Mouse (Mus musculus) regulatory T cell (primary cell): ENCODE data around the gene Parn.
"Not testable (repeated sequence)": the region's sequence is repeated elsewhere in the genome, so short reads cannot be mapped to it uniquely, and the experiment has no call there.

ENCODE experiments used
- in situ Hi-C: fragments of 300-600 bp; cut with MboI, MseI; formaldehyde crosslinking; loops from one replicate; pipeline ENCODE4 v1.15.1; 2025; ENCODE audit warnings: high pct_unique_total_duplicates

Parn gene

DNA sequence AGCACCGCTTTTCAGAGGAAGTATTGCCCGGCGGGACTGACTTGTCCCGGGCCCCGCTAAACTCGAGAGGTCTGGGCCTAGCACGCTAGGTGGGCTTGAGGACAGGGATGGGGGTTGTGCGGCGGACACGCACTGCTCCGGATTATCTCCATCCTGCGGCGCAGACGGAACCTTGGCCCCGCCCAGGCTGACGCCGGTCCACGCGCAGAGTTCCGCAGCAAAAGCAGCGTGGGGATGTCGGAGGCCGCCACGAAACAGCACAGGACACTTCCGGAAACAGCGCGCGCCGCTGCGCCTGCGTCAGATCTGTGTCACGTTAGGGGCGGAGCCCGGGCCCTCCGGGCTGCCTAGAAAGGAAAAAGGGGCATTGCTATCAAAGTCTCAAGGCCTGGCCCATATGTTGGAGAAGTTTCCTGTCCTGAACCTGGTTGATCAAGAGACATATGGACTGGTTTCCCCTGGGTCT, at the start of gene Parn:
Gene Parn, minus strand, starts transcription at position 293 of the 466 bp plus-strand sequence.
- in situ Hi-C loops: loop anchor here (10.0 kb wide), 1 partner anchor 233 kb away; no protein-coding TSS in a partner anchor

DNA sequence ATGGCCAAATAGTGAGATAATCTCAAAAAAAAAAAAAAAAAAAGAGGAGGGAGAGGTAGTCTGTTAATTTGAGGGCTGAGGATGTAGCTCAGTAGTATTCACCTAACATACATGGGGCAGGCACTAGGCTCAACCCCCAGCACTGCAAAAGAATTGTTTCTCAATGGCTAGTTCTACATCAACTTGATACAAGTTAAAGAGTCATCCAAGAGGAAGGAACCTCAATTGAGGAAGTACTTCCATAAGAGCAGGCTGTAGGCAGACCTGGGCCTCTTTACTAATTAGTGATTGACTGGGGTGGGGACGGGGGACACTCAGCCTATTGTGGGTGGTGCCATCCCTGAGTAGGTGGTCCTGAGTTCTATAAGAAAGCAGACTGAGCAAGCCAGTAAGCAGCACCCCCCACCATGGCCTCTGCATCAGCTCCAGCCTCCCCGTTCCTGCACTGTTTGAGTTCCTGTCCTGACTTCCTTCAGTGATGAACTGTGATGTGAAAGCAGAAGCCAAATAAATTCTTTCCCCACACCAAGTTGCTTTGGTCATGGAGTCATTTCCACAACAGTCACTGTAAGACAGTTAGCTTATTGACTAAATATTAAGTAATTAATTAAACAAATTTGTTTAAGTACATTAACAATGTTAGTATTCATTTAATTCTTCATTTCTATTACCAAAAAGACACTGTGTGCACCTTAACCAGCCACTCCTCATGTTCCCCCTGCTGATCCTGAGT, 49.0 kb upstream of the Parn start:
- in situ Hi-C loops: no loop called here

DNA sequence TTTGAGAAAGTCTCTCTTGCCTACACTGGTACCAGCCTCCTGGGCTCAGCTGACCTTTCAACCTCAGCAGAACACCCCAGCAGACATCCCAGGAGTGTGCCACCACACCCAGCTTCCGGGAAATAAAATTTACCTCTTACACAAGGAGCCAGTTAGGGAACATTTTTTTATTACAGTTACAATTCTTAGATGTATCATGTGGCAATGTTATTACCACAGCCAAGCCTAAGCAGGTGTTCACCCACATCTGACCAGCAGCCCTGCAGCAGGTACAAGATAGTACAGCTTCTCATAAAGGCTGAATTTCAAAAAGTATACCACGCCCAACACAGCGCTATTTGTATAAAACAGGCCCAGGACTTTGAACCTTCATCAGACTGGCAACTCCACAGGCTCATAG, 46.9 kb upstream of the Parn start:
- in situ Hi-C loops: no loop called here

DNA sequence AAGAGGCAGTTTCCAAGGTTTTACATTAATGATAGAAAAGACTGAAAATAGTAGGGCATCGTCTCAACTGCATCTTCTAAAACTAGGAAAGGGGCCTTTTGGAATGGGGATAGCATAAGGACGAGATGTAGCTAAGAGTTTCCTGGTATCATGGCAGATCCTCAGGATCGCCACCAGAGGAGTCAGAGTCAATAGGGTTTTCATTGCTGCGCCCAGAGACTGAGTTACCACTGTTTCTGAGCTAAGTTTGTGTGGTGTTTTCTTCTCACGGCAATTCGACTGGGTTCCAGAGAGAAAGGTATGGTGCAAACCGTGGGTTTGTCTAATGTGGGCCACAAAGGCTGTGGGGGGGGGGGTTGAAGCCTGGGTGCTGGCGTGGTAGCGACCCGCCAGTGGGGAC, 36.7 kb upstream of the Parn start:
- in situ Hi-C loops: no loop called here

DNA sequence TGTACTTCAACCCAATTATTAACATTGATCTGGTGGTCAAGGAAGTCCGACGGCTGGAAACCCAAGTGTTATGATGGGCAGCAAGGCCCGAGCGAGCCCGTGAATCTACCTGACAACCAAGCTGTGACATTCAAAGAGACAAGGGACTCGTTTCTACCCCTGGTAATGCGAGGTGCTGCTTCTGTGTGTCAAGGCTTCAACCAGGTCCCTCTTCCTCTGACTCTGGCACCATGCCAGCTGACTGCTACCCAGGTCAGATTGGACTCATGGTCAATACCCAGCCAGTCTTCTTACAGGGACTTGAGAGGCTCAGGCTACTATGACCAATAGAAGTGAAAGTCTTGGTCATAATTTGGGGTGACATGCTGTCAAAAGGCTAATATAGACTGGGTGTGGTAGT, 34.2 kb upstream of the Parn start:
- in situ Hi-C loops: no loop called here

DNA sequence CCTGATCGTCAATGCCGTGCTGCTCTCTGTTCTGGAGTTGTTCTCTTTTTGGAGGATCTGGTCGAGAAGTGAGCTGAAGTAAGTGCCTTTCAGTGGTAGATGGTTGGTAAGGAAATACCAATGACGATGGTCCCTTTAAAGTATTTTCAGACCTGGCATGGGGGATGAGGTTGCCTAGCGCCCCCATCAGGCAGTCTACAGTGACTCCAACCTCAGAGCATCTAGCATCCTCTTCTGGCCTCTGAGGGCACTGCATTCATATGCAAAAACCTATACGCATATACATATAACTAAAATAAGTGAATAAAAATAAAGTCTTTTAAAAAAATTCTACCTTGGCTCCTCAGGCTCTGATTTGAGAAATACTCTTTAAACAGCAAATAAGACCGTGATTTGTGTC, 31.0 kb upstream of the Parn start:
- in situ Hi-C loops: no loop called here

DNA sequence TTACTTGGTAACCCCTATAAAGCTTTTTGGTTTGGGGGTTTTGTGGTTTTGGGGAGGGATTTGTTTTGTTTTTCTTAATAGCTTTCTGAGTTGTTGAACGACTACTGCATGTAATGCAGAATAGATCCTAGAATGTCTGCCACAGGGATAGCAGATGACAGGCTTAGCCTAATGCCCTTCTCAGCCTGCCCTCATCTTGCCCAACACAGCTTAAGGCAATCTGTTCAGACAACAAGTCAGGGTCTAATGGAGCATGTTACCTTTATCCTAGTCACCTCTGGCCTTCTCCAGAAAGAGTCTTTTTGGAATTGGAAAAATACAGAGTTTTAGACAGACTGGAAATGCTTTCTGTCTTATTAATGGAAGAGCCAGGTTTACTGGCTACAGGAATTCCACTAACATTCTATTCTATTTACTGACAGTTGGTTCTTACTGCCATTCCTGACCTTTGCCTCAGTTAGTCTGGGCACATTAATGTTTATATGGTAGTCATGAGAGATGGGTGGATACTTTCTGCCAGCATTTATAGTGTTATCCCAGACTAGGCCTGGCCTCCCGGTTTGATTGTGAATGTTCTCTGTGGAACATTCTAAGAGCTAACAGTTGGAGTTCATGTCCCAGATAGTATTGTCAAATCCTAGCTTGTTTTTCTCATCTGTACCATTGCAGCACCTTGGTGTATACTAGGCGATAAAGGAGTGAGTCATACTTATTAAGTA, 10.8 kb upstream of the Parn start:
- in situ Hi-C loops: no loop called here

DNA sequence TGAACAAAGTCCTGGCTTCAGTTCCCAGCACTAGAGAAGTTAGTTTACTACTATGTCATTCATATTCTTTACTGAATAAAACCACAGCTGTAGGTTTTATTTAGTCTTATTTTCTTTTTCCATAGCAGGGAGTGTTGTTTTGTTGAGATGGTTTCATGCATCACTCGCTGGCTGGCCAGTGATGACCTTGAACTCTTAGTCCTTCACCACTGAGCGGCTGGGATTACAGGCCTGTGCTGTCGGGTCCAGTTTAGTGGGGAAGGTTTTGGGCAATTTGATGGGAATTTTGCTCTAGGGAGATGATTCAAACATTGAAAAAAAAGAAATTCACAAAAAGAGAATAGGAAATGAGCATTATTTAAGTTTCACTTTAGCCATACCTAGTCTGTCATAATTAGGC, 6.5 kb upstream of the Parn start:
- in situ Hi-C loops: no loop called here

DNA sequence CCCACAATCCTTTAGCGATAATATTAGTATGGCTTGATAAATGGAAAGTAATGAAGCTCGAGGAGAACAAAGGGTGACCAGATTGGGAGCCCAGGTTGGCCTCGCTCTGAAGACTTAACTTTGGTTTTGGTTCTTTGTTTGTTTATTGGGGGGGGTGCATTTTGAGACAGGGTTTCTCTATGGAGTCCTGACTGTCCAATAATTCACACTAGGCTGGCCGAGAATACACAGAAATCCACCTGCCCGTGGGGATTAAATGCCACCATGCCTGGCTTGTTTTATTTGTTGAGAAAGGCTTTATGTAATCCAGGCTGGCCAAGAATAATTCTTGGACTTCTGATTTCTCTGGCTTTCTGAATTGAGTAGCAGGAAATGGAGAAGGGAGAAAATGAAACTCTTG, 5.1 kb upstream of the Parn start:
- in situ Hi-C loops: no loop called here

DNA sequence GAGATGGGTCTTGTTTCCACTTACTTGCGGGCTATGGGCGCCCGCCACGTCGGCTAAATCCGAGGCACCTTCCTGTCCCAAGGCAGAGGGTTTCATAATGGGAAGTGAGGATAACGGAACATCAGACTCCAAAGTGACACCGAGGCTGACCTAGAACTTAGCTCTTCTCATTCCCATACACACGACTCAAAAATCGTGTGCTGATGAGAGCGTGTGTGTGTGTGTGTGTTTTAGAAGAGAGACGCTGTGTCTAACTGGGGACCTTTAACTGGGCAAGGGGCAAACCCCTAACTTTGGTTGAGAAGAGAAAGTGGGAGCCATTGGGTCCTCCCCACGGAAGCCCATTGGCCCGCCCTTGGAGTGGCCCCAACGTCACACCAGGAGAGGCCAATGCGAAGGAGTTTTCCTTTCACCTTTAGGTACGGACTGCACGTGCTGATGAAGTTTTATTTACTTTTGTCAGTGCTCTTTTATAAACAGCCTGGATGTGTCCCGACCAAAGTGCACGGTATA, 4.5 kb upstream of the Parn start:
- in situ Hi-C loops: no loop called here

DNA sequence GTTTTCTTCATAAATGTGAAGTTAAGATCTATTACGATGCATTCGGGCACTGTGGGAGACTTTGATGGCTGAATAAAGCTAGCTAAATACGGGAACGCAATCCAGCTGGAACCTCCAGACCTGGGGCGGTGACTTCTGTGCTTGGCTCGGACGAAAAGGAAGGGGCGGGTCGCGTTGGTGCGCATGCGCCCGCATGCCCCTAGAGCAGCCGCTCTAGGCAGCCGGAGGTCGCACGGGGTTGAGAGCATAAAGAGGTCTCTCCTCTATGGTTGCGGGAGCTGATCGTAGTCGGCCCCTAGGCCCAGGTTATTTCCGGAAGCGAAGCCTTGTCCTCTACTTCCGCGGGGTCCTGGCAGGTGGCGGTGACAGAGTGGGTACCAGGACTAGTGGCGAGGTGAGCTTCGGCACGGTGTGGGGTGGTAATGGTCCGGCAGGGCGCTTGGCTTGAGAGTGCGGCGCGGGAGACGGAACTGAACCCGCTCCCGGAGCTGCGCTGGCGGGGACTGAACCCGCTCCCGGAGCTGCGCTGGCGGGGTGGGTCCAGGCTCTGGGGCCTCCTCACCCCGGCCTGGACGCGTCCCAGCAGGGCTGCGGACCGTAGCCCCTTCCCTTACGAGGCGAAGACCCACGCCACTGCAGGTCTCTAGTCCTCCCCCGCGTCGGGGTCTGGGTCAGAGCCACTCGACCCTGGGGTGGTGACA, 3.9 kb upstream of the Parn start, which contains the start of the genes Bfar and 3110001I22Rik:
Gene Bfar, plus strand, starts transcription at position 174 of the 701 bp plus-strand sequence.
Gene 3110001I22Rik, plus strand, starts transcription at position 245 of the 701 bp plus-strand sequence.
- in situ Hi-C loops: no loop called here

DNA sequence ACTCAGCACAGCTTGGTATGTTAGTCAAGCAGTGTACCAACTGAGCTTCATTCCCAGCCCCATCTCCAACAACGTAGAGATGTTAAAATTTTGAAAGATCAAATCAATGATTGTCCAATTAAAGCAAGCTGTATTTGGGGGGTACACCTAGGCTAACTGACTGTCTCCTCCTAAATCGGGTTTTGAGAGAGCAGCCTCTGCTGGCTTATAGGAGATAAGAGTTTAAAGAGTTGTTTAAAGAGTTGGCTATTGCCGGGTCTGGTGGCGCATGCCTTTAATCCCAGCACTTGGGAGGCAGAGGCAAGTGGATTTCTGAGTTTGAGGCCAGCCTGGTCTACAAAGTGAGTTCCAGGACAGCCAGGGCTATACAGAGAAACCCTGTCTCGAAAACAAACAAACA, 2.9 kb upstream of the Parn start:
- in situ Hi-C loops: not testable (repeated sequence)

DNA sequence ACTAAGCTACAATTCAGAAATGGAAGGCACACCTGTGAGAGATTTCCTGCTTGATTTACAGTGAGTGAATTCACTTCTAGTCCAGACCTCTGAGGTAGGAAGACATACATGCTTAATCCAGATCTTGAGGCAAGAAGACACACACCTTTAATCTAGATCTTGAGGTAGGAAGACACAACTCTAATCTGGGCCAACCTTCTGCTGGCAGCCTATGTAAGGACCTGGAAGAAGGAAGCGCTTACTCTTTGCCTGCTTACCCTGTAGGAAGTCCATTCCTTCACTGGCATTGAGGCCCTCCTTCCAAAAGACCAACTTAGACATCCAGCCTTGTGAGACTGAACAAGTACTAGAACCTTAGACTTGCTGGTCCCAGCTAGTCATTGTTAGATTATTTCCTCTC, 1.3 kb upstream of the Parn start:
- in situ Hi-C loops: loop anchor here (10.0 kb wide), 1 partner anchor 234 kb away; no protein-coding TSS in a partner anchor

DNA sequence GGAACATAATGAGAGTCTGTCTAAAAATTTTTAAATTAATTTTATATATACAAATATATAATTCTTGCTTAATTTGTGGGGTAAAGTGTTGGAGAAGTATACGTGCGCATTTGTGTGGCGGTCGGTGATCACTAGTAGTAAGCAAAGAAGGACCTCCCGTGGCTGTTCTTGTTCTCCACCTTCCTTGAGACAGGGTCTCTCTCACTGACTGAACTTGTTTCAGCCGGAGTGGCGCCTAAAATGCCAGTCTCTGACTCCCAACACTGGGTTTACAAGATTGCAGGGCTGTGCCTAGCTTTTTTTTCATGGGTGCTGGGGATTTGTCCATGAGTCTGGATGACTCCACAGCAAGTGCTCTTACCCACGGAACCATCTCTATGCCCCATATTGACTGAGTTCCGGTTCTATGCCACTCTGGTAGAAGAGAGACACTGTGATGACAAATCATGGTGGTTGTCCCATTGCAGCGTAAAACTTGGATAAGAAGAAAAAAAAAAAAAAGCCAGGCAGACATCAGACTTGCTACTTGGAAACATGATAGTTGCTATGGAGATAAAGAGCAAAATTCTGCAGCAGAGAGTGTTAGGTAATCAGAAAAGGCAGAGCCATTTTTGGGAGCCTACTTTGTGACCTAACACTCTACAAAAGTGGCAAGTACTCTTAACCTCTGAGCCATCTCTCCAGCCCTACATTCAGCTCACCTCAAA, 585 bp upstream of the Parn start:
- in situ Hi-C loops: loop anchor here (10.0 kb wide), 1 partner anchor 234 kb away; no protein-coding TSS in a partner anchor

DNA sequence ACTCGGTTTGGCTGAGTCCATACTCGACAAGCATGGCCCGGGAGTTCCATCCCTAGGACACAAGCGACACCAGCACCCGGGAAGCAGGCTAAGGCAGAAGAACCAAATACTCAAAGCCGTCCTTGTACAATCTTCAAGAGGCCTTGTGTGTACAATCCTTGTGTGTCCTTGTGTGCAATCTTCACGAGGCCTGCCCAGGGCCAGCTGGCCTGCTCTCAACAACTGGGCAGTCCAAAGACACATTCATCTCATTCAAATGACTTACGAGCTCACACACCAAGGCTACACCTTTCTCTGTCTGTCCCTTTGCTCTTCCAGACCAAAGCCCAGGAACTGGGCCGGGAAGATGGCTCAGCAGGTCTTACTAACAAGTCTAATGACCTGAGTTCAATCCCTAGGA, 7.2 kb downstream of the Parn start:
- in situ Hi-C loops: loop anchor here (10.0 kb wide), 1 partner anchor 226 kb away; no protein-coding TSS in a partner anchor

DNA sequence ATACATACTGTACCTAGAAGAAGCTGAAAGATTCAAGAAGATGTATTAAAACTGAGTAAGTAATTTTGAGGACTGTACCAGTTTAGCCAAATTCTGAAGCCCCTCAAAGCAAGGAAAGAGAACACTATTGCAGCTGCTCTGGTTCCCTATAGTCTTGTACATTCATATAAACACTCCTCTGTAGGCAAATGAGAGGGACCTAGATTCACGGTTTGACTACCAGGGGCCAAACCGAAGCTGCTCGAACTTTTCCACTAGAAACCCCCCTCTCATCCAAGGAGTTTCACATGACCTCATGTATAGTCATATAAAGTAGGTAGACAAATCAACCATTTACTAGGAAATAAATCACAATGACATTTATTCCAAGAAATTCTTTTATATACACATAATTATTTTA, 9.1 kb downstream of the Parn start:
- in situ Hi-C loops: no loop called here

DNA sequence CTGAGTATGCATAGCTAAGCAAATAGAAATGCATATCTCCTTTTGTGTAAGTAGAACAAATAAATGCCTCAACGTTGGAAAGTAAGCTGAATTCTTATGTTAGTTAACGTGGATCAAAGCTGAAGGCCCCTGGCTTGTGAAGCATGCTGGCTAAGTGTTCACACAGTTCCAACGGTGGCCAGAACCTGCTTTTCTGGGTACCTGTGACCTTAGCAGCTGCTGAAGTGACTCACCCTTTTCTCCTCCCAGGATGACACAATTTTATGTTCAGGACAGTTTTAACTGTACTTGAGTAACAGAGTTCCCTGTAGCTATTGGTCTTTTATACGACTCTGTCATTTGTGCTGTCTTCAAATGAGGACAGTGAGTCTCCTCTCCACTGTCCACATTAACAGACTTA, 22.0 kb downstream of the Parn start:
- in situ Hi-C loops: no loop called here

DNA sequence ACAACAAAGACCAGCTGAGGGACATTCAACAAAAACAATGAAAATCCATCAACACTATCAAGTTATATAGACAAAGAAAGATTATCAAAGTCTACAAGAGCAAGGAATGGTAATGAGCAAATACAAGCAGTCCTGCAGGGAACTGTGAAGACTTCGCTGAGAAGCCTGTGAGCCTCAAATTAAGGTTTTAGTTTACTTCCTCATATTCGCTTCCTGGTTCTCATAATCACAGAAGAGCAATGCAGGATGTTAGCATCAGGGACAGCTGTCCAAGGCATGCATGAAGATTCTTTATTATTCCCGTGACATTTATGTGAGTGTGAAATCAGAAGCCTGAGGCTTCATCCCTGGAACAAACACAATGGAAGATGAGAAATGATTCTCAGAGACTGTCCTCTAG, 23.5 kb downstream of the Parn start:
- in situ Hi-C loops: no loop called here

DNA sequence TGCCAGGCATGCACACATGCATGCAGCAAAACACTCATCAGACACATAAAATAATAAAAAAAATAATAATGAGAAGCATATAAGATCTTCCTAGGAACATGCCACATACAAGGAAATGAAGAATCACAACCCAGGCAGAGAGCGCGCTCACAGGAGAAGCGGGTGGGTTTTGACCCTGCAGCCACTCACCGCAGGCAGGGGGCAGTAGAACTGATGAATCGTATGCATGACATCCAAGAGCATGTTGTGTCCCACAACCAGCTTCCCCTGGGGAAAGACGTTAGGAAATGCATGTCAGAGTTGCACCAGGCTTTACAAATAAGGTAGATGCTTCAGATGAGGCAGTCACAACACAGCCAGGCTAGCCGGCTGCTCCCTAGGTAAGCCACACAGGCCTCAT, 27.9 kb downstream of the Parn start:
- in situ Hi-C loops: no loop called here

DNA sequence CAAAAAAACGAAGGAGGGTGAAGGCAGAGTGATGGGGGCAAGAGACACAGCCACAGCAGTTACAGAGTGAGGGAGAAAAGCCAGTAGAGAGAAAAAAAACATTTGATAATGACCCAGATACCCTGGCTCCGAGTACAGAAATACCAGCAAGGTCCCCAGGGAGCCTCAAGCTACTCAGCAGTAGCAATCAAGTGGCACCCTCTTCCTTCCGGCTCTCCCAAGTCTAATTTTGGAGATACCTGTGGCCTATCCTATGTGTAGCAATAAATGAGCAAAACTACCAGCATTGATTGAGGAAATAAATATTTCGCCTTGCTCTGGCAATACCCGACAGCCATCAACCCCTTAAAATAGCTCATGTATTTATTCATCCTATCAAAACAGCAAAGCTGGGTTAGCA, 28.5 kb downstream of the Parn start:
- in situ Hi-C loops: no loop called here

DNA sequence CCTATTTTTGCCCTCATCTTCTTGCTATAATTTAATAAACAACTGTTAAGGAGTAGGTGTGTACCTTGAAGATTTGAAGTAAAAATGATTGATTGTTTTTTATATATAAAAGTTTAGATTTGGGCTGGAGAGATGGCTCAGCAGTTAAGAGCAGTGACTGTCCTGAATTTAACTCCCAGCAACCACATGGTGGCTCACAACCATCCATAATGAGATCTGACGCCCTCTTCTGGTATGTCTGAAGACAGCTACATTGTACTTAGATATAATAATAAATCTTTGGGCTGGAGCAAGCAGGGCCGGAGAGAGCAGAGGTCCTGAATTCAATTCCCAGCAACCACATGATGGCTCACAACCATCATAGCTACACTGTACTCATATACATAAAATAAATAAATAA, 29.8 kb downstream of the Parn start:
- in situ Hi-C loops: not testable (repeated sequence)
